Mouse (Mus musculus) thymus, postnatal 25 days (tissue): ENCODE measurements around the gene Nsd2.
A peak's percentile ranks its signal among the peaks of the same experiment; 100 is the strongest.
"Not testable (repeated sequence)": the region's sequence is repeated elsewhere in the genome, so short reads cannot be mapped to it uniquely, and the experiment has no call there.

ENCODE experiments used
- DNase-seq: peaks from one replicate; pipeline ENCODE4 v3.0.0; 2022

Nsd2 gene

DNA sequence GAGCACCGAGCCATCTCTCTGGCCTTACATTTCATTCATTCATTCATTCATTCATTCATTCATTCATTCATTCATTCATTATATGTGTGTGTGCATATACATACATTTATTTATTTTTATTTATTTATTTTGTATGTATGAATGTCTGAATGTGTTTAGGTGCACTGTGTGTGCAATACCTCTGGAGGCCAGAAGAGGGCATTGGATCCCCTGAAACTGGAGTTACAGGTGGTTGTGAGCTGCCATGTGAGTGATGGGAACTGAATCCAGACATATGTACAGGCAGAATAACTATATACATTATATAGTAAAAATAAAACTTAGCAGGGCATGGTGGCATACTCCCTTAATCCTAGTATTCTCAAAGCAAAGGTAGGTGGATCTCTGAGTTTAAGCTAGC, 32.6 kb downstream of the Nsd2 start:
- DNase-seq: peak; percentile 20

DNA sequence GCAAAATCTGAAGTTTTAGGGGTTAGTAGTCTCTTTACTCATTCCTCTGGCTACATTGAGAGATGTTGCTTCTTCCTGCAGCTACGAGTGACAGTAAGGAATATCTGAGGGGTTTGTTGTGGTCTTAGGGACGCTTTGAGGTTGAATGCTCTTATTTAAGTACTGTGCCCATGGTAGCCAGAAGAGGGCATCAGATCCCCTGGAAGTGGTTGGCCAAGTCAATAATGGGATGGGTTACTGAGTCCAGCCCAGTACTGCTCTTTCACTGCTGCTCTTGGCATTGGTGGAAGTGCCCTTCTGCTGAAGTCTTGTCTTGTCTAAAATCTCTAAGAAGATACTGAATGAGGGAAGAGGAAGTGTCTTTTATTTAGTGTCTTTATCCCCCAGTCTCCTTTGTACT, 33.5 kb downstream of the Nsd2 start:
- DNase-seq: peak; percentile 23

DNA sequence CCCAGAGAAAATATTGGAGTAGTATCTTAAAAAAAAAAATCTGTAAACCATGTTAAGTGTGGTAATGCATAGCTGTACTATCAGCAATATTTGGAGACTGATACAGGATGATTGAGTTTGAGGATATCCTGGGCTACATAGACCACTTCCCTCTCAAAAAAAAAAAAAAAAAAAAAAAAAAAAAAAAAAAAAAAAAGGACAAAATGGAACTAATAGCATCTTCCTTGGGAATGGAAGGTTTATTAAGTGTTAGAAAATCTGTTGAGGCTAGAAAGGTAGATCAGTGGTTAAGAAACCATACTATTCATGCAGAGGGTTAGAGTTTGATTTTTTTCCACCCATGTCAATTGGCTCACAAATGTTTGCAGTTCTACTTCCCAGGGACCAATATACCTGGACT, 37.2 kb downstream of the Nsd2 start:
- no peak for DNase-seq

DNA sequence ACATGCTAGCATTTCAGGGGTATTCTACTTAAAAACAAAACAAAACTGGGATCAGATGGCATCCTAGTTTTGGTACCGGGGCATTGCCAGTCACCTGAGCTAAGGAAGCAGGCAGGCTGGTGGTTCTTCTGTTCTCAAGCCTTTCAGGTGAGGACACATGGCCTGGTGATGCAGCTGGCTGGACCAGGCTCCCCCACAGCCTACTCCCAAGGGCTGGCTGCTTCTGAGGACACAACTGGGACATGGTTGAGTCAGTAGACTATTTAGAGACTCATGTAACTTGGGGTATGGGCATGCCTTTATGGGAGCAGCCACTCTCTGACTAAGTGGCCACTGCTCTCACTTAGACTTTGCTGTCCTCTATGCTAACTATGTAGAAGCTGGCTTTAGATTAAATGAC, 54.9 kb downstream of the Nsd2 start:
- no peak for DNase-seq

DNA sequence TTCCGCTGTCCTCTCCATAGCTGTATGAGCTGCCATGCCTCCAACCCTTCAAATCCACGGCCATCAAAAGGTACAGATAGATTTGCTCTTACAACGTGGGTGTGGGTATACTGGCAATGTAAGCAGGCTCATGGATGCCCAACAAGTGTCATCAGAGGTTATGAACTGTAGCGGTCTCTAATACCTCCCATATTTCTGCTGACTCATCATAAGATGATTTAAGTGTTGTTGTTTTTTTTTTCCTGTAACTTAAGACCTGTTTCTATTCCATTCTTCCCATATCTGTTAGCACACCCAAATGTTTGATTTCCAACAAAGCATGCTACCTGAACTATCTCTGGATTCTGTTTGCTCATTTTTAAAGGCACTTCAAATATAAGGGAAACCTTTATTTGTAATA, 60.6 kb downstream of the Nsd2 start:
- no peak for DNase-seq

DNA sequence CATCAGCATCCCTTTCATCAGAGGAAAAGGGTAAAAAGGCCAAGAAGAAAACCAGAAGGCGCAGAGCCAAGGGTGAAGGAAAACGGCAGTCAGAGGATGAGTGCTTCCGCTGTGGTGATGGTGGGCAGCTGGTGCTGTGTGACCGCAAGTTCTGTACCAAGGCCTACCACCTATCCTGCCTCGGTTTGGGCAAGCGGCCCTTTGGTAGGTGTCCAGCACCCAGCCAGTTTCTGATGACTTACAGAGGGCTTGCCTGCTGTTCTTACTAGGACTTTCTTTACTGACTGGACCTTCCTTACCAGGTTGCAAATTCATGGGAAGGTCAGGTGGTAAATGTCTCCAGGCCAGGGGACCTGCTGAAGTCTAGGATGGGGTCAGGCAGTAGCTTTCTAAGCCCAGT, 72.9 kb downstream of the Nsd2 start:
- no peak for DNase-seq

DNA sequence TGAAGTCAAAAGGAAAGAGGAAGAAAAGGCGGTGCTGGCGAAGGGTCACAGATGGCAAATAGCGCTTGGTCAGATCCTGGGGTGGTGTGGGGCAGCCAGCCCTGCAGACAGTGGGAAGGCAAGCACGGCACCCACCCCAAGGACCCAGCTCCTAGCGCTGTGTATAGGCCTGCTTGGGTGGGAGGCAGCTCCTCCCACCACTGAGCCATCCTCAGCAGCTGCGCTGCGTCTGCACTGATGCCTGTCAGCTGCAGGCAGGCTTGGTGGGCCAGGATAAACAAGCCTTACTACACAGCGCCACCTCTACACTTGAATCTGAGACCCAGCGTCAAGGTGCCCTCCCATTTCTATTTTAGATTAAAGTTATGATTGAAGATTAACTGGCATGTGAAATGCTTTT, 74.6 kb downstream of the Nsd2 start:
- no peak for DNase-seq

DNA sequence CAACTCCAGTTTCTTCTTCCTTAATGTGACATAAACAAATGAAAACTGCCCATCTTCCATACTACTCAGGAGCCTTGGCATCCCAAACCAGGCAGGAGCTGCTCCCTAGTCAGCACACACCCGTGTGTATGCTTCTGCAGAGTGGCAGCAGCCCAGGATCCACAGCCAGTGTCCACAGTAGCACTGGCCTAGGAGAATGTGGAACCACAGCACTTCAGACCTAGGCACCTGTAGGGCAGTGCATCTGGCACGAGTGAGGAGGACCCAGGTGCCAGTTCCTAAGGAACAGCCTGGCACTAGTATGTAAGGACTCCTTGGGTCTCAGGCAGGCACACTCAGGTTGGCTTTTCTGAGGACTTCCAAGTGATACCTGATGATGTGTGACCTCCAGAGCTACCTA, 76.6 kb downstream of the Nsd2 start:
- DNase-seq: no peak

DNA sequence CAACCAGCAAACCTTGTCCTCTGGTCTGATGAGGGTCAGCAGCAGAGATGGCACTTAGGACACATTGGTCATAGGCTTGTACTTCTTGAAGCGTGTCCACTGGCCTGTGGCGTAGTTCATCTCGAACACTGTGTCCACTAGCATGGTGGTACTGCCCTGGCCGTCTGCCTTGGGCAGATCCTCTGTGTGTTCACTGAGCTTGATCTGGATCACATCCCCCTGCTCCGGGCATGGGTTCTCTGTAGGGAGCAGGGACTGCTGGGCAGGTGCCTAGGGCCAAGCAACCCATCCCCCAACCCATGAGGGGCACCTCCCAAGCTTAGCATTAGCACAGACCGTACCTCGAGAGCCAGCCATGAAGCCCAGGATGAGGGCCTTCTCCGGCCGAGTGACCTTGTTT, 78.1 kb downstream of the Nsd2 start:
- no peak for DNase-seq

DNA sequence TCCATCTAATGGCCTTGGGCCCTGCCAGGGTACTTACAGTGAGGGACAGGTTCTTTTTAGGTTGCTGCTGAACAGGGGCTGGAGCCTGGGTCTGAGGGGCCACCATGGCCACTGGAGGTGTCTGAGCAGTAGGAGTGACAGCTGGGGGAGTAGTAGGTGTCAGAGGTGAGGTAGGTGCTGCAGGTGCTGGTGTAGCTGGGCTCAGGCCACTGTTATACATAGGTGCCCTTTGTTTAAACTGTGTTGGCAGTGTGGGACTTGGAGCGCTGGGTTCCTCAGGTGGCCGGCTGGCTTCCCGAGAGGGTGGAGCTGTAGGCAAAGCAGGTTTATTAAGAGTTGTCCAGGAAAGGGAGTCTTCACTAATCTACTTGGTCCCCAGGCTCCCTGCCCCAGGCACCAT, 78.7 kb downstream of the Nsd2 start:
- no peak for DNase-seq

DNA sequence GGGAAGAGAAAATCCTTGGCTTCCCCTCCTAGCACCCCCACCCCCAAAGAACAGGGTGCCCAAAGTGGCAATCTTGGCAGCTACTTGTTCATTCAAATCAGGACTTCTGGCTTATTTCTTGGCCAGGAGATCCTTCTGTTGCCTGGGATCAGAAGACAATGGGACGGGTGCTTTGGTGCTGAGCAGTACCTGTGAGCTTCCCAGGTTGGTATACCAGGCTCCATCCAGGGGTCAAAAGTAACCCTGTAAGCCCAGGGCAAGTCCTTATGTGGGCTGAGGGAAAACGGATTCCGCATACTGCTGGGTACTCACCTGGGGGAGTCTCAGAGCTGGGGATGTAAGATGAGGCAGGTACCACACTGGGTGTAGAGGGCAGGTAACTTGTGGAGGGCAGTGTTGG, 79.6 kb downstream of the Nsd2 start:
- no peak for DNase-seq

DNA sequence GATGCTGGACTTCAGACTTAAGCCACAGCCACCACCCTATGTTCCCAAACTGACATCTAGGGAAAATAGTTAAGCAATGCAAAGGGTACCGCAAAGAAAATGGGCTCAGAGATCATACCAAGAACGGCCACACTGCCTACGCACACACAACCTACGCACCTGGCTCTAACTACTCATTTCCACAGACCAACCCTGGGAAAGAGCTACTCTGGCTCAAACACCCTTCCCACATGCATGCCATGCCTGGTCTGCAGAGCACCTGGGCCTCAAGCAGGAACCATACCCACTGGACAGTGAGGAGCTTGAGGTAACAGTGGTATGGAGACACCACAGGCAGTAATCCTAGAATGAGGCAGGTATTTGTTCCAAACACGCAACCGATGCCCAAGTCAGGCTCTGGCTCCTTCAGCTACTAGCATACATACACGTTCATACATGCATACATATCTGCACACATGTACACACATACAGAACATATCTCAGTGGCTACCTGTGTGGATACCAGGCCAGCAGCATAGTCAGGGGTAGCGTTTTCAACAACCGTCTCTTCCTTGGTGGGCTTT, 80.3 kb downstream of the Nsd2 start:
- no peak for DNase-seq

DNA sequence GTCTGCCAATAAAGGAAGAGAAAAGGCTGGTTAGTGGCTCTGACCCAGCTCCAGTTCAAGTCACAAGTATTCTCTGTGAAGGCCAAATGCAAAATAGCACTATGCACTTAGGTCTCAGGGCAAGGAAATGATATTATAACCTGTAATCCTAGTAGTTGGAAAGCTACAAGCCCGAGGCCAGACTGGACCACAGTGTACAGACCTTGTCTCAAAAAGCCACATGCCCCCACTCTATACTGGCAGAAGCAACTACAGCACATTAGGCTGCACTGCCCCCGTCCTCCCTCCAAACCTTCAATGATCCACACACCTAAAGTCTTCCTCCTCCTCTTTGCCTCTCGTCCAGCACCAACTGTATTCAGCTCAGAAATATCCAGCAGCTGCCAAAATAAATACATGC, 80.8 kb downstream of the Nsd2 start:
- no peak for DNase-seq

DNA sequence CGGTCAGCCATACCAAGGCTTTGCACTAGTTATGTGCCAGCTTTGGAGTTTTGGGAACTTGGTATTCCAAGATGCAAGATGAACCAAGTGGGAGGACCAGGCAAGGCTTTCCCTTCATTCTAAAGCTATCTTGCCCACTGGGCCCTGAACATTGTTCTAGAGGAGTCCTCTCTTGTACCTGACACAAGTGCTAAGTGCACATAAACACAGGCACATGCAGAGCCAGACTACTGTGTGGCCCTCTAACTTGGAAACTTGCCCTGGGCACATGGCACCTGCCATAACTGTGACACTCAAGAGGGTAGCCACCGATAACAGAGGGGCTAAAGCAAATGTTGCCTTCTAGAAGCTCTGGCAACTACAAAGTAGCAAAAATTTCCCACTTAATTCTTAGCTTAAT, 82.2 kb downstream of the Nsd2 start:
- DNase-seq: no peak

DNA sequence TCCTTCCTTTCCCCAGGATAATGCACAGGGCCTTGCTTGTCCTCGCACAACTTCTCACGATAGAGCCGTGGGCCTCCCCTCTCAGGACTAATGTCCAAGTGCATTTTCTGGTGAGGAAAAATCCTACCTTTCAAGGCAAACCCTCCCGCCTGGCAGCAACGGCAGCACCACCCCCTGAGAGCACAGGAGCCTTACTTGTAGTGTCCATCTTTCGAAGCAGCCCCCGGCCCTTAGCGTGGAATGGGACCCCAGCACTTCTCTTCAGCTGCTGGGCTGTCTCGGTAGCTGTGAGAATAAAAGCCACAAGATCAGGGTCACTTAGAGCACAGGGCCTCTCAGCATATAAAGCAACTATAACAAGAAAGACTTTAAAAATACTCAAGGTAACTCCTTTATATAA, 82.7 kb downstream of the Nsd2 start:
- no peak for DNase-seq

DNA sequence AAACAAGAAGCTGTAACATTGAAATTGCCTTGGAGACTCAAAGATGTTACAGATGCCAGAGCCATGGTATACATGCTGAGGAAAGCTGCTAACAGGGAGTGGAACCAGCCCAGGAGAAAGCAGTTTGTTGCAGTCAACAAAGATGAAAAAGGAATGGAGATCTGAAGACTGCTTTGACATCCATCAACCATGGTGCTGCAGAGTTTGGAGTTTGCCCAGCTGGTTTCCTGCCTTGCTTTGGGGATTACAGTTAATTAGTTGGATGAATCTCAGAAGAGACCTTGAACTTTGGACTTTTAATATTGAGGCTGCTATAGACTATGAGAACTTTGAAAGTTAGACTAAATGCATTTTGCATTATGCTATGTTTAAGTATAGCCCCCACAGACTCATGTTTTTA, 94.5 kb downstream of the Nsd2 start:
- DNase-seq: not testable (repeated sequence)

DNA sequence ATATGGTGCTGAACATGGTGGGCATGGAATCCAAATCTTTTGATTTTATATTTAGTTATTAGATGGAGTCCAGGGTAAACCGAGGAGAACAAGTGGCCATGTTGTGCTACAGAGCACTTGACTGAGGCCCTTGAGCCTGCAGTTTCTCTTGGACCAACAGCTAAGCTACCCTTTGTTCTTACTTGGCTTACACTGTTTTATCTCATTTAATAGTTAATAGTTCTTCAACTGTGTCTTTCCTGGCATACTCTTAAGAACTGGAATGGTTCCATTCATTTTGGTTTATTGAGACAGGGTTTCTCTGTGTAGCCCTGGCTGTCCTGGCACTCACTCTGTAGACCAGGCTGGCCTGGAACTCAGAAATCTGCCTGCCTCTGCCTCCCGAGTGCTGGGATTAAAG, 96.1 kb downstream of the Nsd2 start:
- not testable (repeated sequence) for DNase-seq

DNA sequence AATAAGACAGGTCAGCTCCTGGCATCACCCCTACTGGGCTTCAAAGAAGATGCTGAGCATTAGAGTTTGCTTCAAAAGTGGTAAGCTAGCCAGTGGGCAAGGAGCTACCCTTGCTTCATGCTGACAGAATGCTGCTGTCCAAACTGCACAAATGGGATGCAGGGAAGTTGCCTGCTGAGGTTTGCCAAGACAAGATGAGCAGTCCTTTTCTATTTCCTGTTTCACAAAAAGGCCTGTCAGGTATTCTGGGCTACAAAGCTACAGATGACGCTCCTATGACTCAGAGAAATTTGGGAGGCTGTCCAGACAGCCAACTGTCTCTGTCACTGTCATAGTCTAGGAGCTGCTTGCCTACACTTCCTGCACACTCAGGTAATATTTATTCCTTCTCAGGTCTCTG, 98.9 kb downstream of the Nsd2 start:
- DNase-seq: no peak

DNA sequence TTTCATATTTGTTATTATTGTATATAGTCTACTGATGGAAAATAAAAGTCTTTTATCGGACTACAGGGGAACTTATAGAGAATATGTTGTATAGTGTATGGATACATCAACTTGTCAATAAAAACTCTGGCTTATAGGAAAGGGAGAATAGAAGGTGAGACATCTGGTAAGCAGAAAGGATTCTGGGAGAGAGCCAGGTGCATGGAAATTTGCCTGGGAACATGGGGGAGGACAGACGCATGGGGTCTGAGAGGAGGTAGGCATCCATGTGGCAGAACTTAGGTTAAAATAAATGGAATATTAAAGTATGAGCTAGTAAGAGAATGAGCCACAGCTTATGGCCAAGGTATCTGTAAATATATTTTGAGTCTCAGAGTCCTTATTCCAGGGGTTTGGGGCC, 99.5 kb downstream of the Nsd2 start:
- DNase-seq: no peak

DNA sequence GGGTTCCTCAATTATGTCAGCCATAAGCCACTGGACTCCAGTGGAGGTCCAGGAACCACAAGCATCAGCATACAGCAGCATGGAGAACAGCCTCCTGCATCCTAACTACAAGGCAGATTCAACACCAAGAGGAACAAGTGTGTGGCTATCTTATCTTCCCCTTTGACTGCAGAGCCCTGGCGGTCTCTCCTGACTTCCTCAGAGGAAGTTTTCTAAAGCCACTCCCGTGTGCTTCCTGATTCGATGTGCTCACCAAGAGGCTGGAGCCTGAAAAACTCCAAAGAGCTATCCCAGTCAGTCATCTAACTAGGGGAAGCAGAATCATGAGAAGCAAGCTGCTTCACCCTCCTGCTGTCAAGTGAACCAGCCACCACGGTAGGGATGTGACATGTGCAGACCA, 100.4 kb downstream of the Nsd2 start:
- no peak for DNase-seq

DNA sequence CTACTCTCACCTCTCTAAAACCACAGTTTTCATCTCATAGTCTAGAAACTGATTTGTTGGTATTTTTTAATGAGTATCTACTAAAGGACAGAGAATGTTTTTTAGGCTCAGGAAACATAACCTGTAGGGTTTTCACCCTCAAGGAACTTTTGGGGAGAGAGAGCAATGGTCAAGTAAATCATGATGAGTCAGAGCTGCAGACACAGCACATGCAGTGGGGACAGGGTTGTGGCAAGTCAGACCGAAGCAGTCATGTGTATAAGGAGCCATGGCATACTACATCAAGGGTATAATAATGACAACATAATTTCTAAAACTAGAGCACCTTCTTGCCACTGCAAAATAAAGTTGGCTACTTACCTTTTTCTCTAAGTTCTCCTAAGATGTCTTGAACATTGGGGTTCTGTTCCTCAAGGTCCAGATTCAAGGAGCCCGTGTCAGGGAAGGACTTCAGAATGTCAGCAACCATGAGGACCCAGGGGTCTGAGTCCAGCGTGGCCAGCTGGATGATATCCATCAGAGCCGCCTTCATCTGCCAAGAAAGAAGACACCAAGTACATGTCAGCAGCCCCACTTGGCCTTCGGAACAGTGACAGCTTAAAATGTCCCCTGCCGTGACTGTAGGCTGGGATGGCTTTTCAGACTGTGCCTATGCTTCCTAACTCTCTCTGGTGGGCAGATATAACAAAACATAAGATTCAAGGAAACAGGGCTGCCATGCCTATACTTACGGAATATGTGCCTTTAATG, 101.1 kb downstream of the Nsd2 start:
- DNase-seq: no peak

DNA sequence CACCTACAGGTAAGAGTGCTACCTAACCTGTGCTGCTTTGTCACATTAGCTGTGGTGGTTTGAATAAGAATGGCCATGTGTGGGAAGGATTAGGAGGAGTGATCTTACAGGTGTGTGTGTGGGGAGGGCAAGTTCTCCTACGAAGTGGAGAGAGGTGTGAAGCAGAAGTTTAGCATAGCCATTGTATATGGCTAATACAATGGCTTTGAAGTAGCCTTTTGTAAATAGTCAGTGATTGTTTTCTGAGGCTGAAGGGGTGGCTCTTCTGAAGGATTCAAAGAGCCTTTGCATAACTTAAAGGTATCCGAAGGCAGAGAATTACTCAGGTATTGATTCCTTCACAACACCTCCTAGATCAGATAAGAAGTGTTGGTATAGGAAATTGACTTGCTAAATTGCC, 102.0 kb downstream of the Nsd2 start:
- DNase-seq: no peak

DNA sequence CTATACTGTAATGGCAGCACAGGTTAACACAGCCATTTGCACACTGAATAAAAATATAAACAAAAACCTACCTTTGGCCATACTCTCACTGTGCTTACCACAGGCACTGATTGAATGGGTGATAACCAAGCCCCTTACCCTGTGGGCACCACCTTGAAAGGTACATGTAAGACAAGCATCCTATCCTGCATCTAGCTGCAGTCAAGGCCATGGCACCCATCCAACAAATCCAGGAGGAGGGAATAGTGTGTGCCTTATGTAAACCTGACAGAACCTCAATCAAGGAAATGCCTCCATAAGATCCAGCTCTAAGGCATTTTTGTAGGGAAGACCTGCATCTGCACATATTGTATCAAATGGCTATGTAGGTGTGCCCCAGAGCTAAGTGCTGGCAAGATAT, 105.6 kb downstream of the Nsd2 start:
- no peak for DNase-seq

DNA sequence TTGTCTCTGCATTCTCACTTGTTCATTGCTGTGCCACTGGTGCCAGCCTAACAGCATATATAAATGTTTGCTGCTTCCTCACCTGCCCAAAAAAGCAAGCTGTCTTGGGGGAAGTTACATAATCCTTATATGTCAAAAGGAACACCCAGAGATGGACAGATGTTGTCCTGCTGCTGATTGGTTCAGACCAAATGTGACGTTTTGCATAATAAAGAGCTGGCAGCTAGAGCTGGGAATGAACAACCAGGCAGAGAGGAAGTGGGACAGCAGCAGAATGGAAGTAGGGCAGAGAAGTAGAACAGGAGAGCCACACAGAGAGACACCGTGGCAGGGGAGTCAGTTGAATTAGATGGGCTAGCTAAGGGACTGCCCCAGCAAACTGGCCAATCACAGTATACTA, 111.9 kb downstream of the Nsd2 start:
- DNase-seq: no peak

DNA sequence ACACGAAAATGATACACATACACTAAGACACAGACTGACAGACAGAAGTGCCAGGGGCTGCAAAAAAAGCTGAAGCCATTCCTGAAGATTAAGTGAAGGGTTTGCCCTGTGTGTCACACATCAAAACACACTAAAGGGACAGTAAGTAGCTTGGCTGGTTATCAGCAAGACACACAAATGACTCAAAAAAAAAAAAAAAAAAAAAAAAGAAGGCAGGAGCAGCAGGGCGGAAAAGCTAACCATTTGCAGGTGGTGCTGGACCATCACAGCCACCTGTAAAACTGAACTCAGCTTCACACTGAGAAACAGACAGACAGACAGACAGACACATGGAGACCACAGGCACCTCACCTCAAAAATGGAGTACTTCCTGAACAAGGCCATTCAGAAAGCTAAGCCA, 113.6 kb downstream of the Nsd2 start:
- DNase-seq: no peak
